Mouse (Mus musculus): ENCODE results near the gene Fahd2a.

- TF ChIP-seq CTCF (IDR thresholded peaks at IDR 0.05; ENCODE audit: extremely low read depth, insufficient read length, insufficient replicate concordance, low read depth, low read length) (no peak), POLR2A (IDR thresholded peaks at IDR 0.05; ENCODE audit: low read depth, low read length) (no peak)
Observed at GRCm38 (mm10) chr2:127391323-127391722, 53.0 kb downstream of the Fahd2a start.
